Mouse (Mus musculus): ENCODE measurements around the gene Slc37a4. TPM values are rescaled to one million over a fixed set of nuclear protein-coding genes. Genes with fewer than 3 reads are reported as not detected.
"Not testable (repeated sequence)": the region's sequence is repeated elsewhere in the genome, so short reads cannot be mapped to it uniquely, and the experiment has no call there.

The Slc37a4 gene
- polyA plus RNA-seq, 1 experiment from 2014 or later = 16.4 TPM

DNA sequence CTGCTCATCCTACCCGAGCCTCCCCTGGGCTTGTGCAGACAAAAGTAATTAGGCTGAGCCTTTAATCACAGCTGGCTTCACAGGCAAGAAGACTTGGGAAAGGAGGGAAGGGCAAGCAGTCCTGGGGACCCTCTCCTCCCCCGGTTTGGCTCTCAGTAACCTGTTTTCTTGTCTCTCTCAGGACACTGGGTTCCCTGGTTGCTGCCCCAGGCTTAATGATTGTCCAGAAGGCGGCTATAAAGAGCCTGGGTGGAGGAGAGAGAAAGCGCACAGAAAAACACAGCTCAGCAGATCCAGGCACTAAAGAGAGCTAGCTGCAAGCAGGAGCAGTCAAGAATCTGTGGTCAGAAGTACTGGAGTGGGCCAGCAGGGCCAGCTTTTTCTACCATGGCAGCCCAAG is 1.4 kb downstream of the Slc37a4 start:
- no peak for DNase-seq (ENCODE audit: low spot score)

DNA sequence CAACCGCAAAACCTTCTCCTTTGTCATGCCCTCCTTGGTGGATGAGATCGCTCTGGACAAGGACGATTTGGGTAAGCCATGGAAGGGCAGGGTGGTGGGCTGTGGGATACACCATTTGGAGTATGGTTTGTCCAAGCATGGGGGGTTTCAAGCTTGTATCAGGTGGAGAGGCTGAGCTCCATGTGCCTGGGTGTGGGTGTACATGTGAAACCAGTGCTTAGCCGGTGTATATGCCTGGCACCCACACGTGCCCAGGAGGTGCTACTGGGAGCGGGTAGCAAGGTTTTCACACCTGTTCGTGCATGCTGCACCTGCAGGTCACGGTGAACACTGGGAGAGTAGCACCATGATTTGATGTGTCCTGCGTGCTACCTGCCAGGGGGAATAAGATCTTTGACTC is 1.9 kb downstream of the Slc37a4 start:
- DNase-seq (ENCODE audit: low spot score) = no peak

- DNase-seq (ENCODE audit: low spot score) = no peak
These were observed 2.6 kb downstream of the Slc37a4 start for GRCm38 (mm10) chr9:44399114-44399794.

DNA sequence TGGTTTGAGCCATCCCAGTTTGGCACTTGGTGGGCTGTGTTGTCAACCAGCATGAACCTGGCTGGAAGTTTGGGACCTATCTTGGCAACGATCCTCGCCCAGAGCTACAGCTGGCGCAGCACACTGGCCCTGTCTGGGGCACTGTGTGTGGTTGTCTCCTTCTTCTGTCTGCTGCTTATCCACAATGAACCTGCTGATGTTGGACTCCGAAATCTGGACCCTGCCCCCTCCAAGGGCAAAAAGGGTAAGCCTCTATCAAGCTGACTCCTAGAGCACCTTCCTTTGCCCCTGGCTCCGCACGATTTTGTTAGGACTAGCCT is 3.1 kb downstream of the Slc37a4 start:
- DNase-seq (ENCODE audit: low spot score) = no peak

GRCm38 (mm10) chr9:44401081-44401480 is 4.4 kb downstream of the Slc37a4 start:
- DNase-seq (ENCODE audit: low spot score) = no peak

- DNase-seq (ENCODE audit: low spot score) = no peak
These were observed 8.4 kb downstream of the Slc37a4 start for GRCm38 (mm10) chr9:44405011-44405410.

DNA sequence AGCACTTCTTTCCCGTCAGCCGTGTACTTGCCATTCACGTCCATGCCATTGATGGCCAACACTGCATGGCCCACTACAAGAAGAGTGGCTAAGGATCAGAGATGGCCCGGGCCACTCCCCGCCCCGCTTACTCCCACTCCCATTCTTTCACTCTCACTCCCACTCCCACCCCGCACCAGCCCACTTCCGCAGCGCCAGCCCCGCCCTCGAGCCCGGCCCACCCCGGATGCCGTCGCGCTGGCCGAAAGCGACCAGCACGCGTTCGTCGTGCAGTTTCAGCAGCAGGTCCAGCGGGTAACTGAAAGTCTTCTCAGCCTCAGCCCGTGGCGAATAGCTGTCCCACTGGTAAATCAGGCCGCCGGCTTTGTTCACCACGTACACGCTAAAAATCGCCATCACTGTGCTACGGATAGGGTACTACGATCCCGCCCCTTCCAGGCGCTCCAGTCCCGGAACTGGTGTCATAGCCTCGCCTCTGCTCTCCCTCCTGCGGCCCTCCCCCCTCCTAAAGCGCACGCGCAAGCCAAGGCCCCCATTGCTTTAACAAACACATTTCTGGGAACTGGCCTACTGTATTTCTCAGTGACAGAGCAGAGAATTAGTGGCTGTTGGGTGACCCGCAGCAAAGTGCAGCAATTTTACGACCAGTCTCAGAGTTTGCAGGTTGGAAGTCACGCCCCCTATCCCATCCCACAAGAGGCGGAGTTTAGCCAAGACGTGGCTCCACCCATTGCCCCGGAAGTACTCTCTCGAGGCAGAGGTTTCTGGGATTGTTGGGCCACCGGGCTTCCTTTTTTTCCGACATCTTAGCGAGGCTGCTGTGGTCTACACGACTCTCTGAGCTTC is 10.5 kb downstream of the Slc37a4 start, which contains the start of the genes Rps25 and Trappc4:
Gene Rps25 (plus strand): TSS at position 234 of the 846 bp plus-strand sequence.
Gene Trappc4 (minus strand): TSS at position 695 of the 846 bp plus-strand sequence.
- peak; percentile 96 for DNase-seq (ENCODE audit: low spot score)

GRCm38 (mm10) chr9:44407752-44408097 is 11.1 kb downstream of the Slc37a4 start:
- no peak for DNase-seq (ENCODE audit: low spot score)

- not testable (repeated sequence) for DNase-seq (ENCODE audit: low spot score)
These were observed 12.0 kb downstream of the Slc37a4 start for GRCm38 (mm10) chr9:44408693-44409092.

GRCm38 (mm10) chr9:44410647-44411336 is 14.1 kb downstream of the Slc37a4 start:
- no peak for DNase-seq (ENCODE audit: low spot score)

DNA sequence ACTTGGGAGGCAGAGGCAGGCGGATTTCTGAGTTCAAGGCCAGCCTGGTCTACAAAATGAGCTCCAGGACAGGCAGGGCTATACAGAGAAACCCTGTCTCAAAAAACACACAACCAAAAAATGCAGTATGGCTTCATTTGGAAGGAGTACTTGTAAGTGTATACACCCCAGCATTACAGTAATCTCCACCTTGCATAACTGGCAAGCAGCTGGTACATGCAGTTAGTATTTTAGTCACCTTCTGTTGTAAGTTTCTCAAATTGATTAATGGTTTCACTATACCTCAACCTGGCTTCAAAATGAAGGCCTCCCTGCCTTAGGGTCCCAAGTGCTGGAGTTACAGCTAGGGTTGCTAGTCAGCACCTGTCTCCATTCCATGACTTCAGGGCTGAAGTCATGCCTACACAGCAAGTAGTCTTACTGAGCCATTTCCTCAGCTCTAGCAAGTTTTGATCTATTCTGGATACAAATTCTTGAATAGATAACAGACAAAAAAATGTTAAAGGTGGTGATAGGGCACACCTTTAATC is 15.0 kb downstream of the Slc37a4 start:
- no peak for DNase-seq (ENCODE audit: low spot score)

GRCm38 (mm10) chr9:44412306-44412705 is 15.7 kb downstream of the Slc37a4 start:
- DNase-seq (ENCODE audit: low spot score) = no peak

DNA sequence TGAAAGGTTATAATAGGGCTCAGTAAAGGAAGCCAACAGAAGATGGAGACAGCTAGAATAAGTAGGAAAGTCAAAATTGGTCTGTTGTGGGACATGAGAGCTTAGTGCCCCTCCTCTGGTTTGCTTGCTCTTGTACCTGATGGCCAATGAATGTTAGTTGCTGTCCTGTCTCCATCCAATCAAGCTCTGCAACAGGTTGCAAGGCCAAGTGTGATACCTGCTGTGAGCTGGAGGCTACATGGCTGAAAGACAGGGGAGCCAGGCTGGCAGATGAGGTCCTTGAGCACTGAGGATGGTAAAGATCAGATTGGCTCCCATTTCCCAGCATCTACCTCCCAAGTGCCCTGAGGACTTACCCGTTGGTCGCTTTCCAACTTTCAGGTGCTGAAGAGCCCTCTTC is 16.1 kb downstream of the Slc37a4 start:
- no peak for DNase-seq (ENCODE audit: low spot score)

DNA sequence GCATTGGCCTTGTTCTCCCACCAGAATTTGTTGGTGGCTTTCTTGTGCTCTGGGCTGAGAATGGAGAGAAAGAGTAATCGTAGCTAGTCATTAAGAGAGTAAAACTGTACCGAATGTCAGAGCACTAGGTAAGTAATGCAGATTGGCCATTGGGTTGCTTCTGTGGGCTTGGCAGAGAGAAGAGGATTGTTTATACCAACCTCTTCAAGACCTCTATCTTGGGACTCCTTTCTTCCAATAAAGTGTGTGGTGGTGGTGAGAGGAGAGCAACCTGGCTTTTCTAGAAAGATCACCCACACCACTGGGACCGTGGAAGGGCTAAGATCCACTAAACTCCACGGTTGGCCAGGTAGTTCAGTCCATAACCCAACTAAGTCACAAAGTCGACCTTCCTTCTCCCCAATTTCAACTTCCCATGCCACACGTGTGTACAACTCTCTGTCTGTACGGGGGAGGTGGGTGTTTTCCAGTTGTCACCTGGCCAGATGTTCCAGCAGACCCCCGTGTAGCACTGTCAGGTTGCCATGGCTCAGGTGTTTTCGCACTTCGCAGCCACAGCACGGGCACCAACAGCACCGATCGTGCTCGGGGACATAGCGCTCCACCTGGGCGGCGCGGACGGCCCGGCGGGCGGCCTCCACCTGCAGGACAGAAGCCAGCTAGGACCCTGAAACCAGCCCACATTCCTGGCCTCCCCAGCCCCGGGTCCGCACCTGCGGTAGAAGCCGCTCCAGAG is 20.7 kb downstream of the Slc37a4 start:
- DNase-seq (ENCODE audit: low spot score) = no peak

- peak; percentile 93 for DNase-seq (ENCODE audit: low spot score)
These were observed 21.3 kb downstream of the Slc37a4 start for GRCm38 (mm10) chr9:44417892-44418363.

GRCm38 (mm10) chr9:44418519-44419385 is 22.1 kb downstream of the Slc37a4 start, which contains the start of gene Ccdc84:
Gene Ccdc84, minus strand, starts transcription at chr9:44418569.
- DNase-seq (ENCODE audit: low spot score) = no peak

GRCm38 (mm10) chr9:44419730-44420129 is 23.1 kb downstream of the Slc37a4 start:
- not testable (repeated sequence) for DNase-seq (ENCODE audit: low spot score)

GRCm38 (mm10) chr9:44420280-44420898 is 23.7 kb downstream of the Slc37a4 start:
- DNase-seq (ENCODE audit: low spot score) = no peak

DNA sequence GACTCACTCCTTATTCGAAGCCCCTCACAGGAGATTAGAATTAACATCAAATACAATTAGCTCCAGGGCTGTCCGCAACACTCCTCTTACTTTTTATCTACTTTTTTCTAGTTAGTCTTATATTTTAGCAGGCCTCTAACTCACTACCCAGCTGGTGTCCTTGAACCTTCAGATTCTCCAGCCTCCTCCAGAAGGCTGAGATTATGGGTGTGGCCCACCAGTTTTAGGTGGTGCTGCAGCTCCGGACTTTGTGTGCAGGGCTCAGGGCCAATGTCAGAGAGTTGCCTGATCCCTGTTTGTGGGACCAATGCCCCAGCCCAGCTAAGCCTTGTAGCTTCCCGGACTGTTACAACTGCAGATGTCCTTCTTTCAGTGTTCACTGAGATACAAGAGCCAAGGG is 26.9 kb downstream of the Slc37a4 start:
- no peak for DNase-seq (ENCODE audit: low spot score)

Measured in thymus, postnatal 0 days (tissue).